Mouse (Mus musculus) layer of hippocampus, adult 18-20 months (tissue): ENCODE data around the gene Cnot8. TPM values are rescaled to one million over a fixed set of nuclear protein-coding genes. Genes with fewer than 3 reads are reported as not detected.

Source experiments
- DNase-seq, 2 experiments: peaks; one replicate each; pipeline ENCODE4 v3.0.0; 2022; ENCODE audit warnings: low spot score in 2 of 2
- total RNA-seq, 2 experiments: library from RNA; stranded (reverse); gene quantifications; 2 replicates each; pipeline ENCODE4 v1.2.3; 2021

Gene Cnot8
- total RNA-seq, 2 experiments from 2014 or later: 54.9 to 55.5 TPM

- no peak for DNase-seq
Measured at GRCm38 (mm10) chr11:58146241-58146640, 42.3 kb downstream of the Cnot8 start.

DNA sequence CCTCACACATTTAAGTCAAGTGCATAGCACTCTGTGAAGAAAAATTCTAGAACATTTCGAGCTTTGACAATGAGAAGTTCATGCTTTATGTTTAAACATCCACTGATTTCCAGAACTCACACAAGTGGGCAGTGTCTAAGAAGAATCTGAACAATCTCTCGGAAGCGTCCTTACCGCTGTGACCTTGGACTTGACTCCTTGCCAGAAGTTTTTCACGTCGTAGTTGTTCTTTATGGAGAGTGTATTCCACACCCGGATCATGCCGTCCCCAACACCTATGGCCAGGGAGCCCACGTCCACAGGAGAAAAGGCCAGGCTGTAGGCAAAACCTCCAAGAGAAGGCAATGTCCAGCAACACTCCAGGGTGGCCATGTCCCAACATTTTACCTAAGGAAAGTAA lies 51.5 kb downstream of the Cnot8 start:
- no peak for DNase-seq

DNA sequence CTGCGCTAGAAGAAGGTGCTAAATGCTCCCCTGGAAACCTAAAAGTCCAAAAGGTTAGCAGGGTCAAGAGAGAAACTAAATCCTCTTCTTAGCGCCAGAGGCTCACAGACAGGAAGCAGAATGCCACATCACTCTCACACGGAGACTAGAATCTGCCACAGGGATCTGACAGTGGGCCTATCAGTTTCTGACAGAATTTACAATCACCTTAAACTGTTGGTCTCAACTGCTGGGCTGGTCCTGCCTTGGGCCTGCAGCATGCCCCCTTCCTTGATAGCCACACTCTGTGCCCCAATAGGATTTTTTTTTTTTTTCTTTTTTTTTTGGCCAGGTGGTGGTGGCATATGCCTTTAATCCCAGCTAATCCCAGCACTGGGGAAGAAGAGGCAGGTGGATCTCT lies 52.9 kb downstream of the Cnot8 start:
- no peak for DNase-seq

DNA sequence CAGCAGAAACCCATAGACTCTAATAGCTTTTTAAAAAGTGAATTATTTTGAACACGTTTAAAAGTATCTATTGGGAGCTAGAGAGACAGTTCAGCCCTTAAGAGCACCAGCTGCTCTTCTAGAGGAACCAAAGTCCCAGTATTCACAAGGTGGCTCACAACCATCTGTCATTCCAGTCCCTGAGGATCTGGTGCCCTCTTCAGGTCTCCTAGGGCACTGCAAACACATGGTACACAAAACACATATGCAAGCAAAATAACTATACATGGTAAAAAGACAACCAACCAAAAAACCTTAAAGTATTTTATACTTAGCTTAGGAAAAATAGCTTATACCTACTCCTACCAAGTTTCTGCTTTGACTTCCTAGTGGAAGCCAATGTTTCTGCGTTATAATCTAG lies 61.1 kb downstream of the Cnot8 start:
- DNase-seq: no peak

DNA sequence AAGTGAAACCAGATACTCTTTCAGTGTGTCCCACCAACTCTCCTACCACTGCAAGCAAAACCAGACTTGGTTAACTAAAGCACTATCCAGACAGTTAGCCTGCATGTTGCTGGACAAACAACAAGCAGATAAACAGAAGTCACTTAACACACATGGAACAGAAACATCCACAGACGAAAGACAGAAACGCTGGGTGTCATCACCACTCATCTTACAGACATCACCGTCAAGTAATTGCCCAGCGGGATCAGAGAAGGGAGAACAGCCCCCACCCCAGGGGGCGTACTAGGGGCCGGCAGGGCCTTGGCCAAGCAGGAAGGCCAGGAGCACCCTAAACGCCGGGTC lies 63.8 kb downstream of the Cnot8 start:
- DNase-seq: no peak

Other genes with a start within 250 kb of the Cnot8 start
- 10 to 100 TPM; 89.7 to 90.3 TPM for gene Larp1, start 95.1 kb upstream of the Cnot8 start, total RNA-seq
- gene Gm12248, start 11.0 kb upstream of the Cnot8 start, total RNA-seq: not detected
- 10 to 100 TPM; 20.1 TPM for gene Gemin5, start 64.4 kb downstream of the Cnot8 start, total RNA-seq
- gene Mrpl22, start 67.5 kb downstream of the Cnot8 start, total RNA-seq: 10 to 100 TPM; 32.4 to 37.6 TPM
- 1 to 10 TPM; 2.2 to 2.3 TPM for gene Igtp, start 95.4 kb downstream of the Cnot8 start, total RNA-seq
- 1 to 10 TPM; 1.9 to 2.2 TPM for gene Irgm2, start 95.5 kb downstream of the Cnot8 start, total RNA-seq
- not detected for gene 4930438A08Rik, start 170.6 kb downstream of the Cnot8 start, total RNA-seq
- gene Zfp692, start 202.9 kb downstream of the Cnot8 start, total RNA-seq: 10 to 100 TPM; 24.4 to 25.9 TPM
- gene Zfp672, start 226.2 kb downstream of the Cnot8 start, total RNA-seq: 10 to 100 TPM; 43.4 to 43.5 TPM
- 10 to 100 TPM; 48.9 to 55.4 TPM for gene Sh3bp5l, start 226.6 kb downstream of the Cnot8 start, total RNA-seq